Mouse (Mus musculus) embryonic facial prominence, embryonic 15.5 days (tissue): ENCODE data around the gene Slc38a3. TPM values are rescaled to one million over a fixed set of nuclear protein-coding genes. Genes with fewer than 3 reads are reported as not detected.

ENCODE experiments used
- ATAC-seq: fragments of 200-750 bp; cut with Nextera tagmentation; 2 replicates; pipeline ENCODE4 v1.8.0; 2017; ENCODE audit warnings: low read depth, moderate TSS enrichment; ENCODE audit not compliant: insufficient number of reproducible peaks, low FRiP score, low TSS enrichment
- H3K27ac ChIP-seq: fragments of 300-500 bp; sonication (generic); replicated peaks from 2 replicates; pipeline ENCODE4 v1.5.1; 2015; ENCODE audit warnings: mild to moderate bottlenecking, inconsistent platforms
- H3K27me3 ChIP-seq: fragments of 300-500 bp; sonication (generic); 2 replicates; pipeline ENCODE4 v1.6.1; 2015; ENCODE audit warnings: inconsistent platforms
- H3K36me3 ChIP-seq: fragments of 300-500 bp; sonication (generic); 2 replicates; pipeline ENCODE4 v1.6.1; 2015; ENCODE audit warnings: mild to moderate bottlenecking, inconsistent platforms
- H3K4me1 ChIP-seq: fragments of 300-500 bp; sonication (generic); 2 replicates; pipeline ENCODE4 v1.6.1; 2015; ENCODE audit warnings: inconsistent platforms
- H3K4me2 ChIP-seq: fragments of 300-500 bp; sonication (generic); replicated peaks from 2 replicates; pipeline ENCODE4 v1.6.1; 2015; ENCODE audit warnings: mild to moderate bottlenecking, inconsistent platforms
- H3K4me3 ChIP-seq: fragments of 300-500 bp; sonication (generic); replicated peaks from 2 replicates; pipeline ENCODE4 v1.5.1; 2015; ENCODE audit warnings: mild to moderate bottlenecking, inconsistent platforms
- H3K9ac ChIP-seq: fragments of 300-500 bp; sonication (generic); 2 replicates; pipeline ENCODE4 v1.6.1; 2015; ENCODE audit warnings: inconsistent platforms
- H3K9me3 ChIP-seq: fragments of 300-500 bp; sonication (generic); replicated peaks from 2 replicates; pipeline ENCODE4 v1.6.1; 2016; ENCODE audit warnings: inconsistent platforms
- WGBS: fragments of 180-500 bp; shearing (Covaris S2); methylation state at CpG from one replicate; pipeline ENCODE4 v1.1.7; 2015; 5-methylcytosine and 5-hydroxymethylcytosine counted together
- polyA plus RNA-seq: library from polyadenylated mRNA; unstranded; fragments of >200 nt; fragmentation: Nextera tagmentation; extraction: Ambion mirVana; gene quantifications from 2 replicates; pipeline ENCODE4 v1.2.1, GENCODE M21; 2015

The Slc38a3 gene
- polyA plus RNA-seq, 1 experiment from 2014 or later: 4.2 TPM

GRCm38 (mm10) chr9:107703337-107704122, 34.2 kb upstream of the Slc38a3 start:
- no peak overlapping the region for H3K4me3 ChIP-seq
- H3K9me3 ChIP-seq: no peaks in the 10 kb centered on the region
- H3K27ac ChIP-seq: peak overlapping the region; percentile 81
- ATAC-seq: no peak
- H3K27me3 ChIP-seq: no peaks in the 10 kb centered on the region
- 39% methylated on average over 14 of the region's 14 CpGs for WGBS
- peaks cover 99% of the 10 kb centered on the region for H3K4me1 ChIP-seq
- no peak overlapping the region for H3K9ac ChIP-seq
- no peak overlapping the region for H3K4me2 ChIP-seq
- H3K36me3 ChIP-seq: peaks cover 19% of the 10 kb centered on the region

GRCm38 (mm10) chr9:107702606-107703185, 33.4 kb upstream of the Slc38a3 start:
- peak overlapping the region; percentile 81 for H3K27ac ChIP-seq
- 0 out of 2 replicates have a peak overlapping the region, but pooled peaks have one; percentile 1 for H3K9ac ChIP-seq
- ATAC-seq: no peak
- H3K27me3 ChIP-seq: no peaks in the 10 kb centered on the region
- H3K4me1 ChIP-seq: peaks cover 99% of the 10 kb centered on the region
- H3K4me3 ChIP-seq: no peak overlapping the region
- H3K36me3 ChIP-seq: peaks cover 19% of the 10 kb centered on the region
- no peaks in the 10 kb centered on the region for H3K9me3 ChIP-seq
- 48% methylated on average over 3 of the region's 3 CpGs for WGBS
- 0 out of 2 replicates have a peak overlapping the region, but pooled peaks have one; percentile 18 for H3K4me2 ChIP-seq

- H3K4me2 ChIP-seq: peak overlapping the region; percentile 29
- peaks cover 19% of the 10 kb centered on the region for H3K36me3 ChIP-seq
- peak; percentile 56 for ATAC-seq
- H3K27ac ChIP-seq: peak overlapping the region; percentile 81
- WGBS: 12% methylated on average over 12 of the region's 12 CpGs
- no peak overlapping the region for H3K9ac ChIP-seq
- peaks cover 99% of the 10 kb centered on the region for H3K4me1 ChIP-seq
- no peaks in the 10 kb centered on the region for H3K27me3 ChIP-seq
- peak overlapping the region; percentile 2; the same call in 1 of the 2 replicates for H3K4me3 ChIP-seq
- H3K9me3 ChIP-seq: no peaks in the 10 kb centered on the region
Measured at GRCm38 (mm10) chr9:107701594-107701993, 32.3 kb upstream of the Slc38a3 start.

- Histone ChIP-seq H3K36me3 (peaks cover 18% of the 10 kb centered on the region), H3K4me2 (peak overlapping the region; percentile 21; the same call in 1 of the 2 replicates)
Measured at GRCm38 (mm10) chr9:107700114-107700571, 30.8 kb upstream of the Slc38a3 start.

GRCm38 (mm10) chr9:107699376-107699980, 30.1 kb upstream of the Slc38a3 start:
- Histone ChIP-seq H3K9ac (no peak overlapping the region), H3K27me3 (no peaks in the 10 kb centered on the region), H3K27ac (peak overlapping the region; percentile 81), H3K4me2 (peak overlapping the region; percentile 21), H3K4me3 (0 out of 2 replicates have a peak overlapping the region, but pooled peaks have one; percentile 3), H3K4me1 (peaks cover 99% of the 10 kb centered on the region), H3K9me3 (no peaks in the 10 kb centered on the region), H3K36me3 (peaks cover 17% of the 10 kb centered on the region; the same call in 1 of the 2 replicates)
- no peak for ATAC-seq
- WGBS: 15% methylated on average over 9 of the region's 9 CpGs

More at GRCm38 (mm10) chr9:107700114-107700571, 30.8 kb upstream of the Slc38a3 start:
- Histone ChIP-seq H3K9me3 (no peaks in the 10 kb centered on the region), H3K4me1 (peaks cover 99% of the 10 kb centered on the region), H3K9ac (0 out of 2 replicates have a peak overlapping the region, but pooled peaks have one; percentile 0), H3K4me3 (no peak overlapping the region), H3K27me3 (no peaks in the 10 kb centered on the region), H3K27ac (peak overlapping the region; percentile 81)
- no peak for ATAC-seq
- WGBS: 16% methylated on average over 6 of the region's 6 CpGs

- H3K27ac ChIP-seq: peak overlapping the region; percentile 81
- no peak overlapping the region; the same call in 1 of the 2 replicates for H3K4me3 ChIP-seq
- ATAC-seq: no peak
- peak overlapping the region; percentile 21 for H3K4me2 ChIP-seq
- no peak overlapping the region for H3K9ac ChIP-seq
- peaks cover 95% of the 10 kb centered on the region for H3K4me1 ChIP-seq
- peaks cover 16% of the 10 kb centered on the region; the same call in 1 of the 2 replicates for H3K36me3 ChIP-seq
- H3K9me3 ChIP-seq: no peaks in the 10 kb centered on the region
- 21% methylated on average over 14 of the region's 14 CpGs for WGBS
- H3K27me3 ChIP-seq: no peaks in the 10 kb centered on the region
Measured at GRCm38 (mm10) chr9:107698611-107699190, 29.4 kb upstream of the Slc38a3 start.

- 30% methylated on average over 14 of the region's 14 CpGs for WGBS
- no peak for ATAC-seq
- no peaks in the 10 kb centered on the region for H3K27me3 ChIP-seq
- peaks cover 95% of the 10 kb centered on the region for H3K4me1 ChIP-seq
- no peak overlapping the region for H3K9ac ChIP-seq
- H3K36me3 ChIP-seq: peaks cover 16% of the 10 kb centered on the region; the same call in 1 of the 2 replicates
- peak overlapping the region; percentile 21; the same call in 1 of the 2 replicates for H3K4me2 ChIP-seq
- H3K27ac ChIP-seq: peak overlapping the region; percentile 81
- H3K4me3 ChIP-seq: no peak overlapping the region
- no peaks in the 10 kb centered on the region for H3K9me3 ChIP-seq
Measured at GRCm38 (mm10) chr9:107697811-107698521, 28.6 kb upstream of the Slc38a3 start.

GRCm38 (mm10) chr9:107696845-107697610, 27.7 kb upstream of the Slc38a3 start:
- no peak for ATAC-seq
- Histone ChIP-seq H3K9me3 (no peaks in the 10 kb centered on the region), H3K9ac (no peak overlapping the region), H3K27ac (peak overlapping the region; percentile 67; the same call in 1 of the 2 replicates), H3K4me1 (peaks cover 91% of the 10 kb centered on the region), H3K36me3 (peaks cover 21% of the 10 kb centered on the region), H3K4me3 (no peak overlapping the region), H3K27me3 (no peaks in the 10 kb centered on the region), H3K4me2 (no peak overlapping the region)
- WGBS: 52% methylated on average over 9 of the region's 9 CpGs

- Histone ChIP-seq H3K27me3 (no peaks in the 10 kb centered on the region), H3K9me3 (no peaks in the 10 kb centered on the region), H3K4me2 (no peak overlapping the region), H3K4me1 (peaks cover 82% of the 10 kb centered on the region), H3K27ac (peak overlapping the region; percentile 63; the same call in 1 of the 2 replicates), H3K4me3 (no peak overlapping the region), H3K36me3 (peaks cover 27% of the 10 kb centered on the region), H3K9ac (no peak overlapping the region)
- no peak for ATAC-seq
- WGBS: 31% methylated on average over 6 of the region's 6 CpGs
Measured at GRCm38 (mm10) chr9:107696106-107696479, 26.8 kb upstream of the Slc38a3 start.
